Mouse (Mus musculus): ENCODE measurements around the gene Bicc1. TPM values are rescaled to one million over a fixed set of nuclear protein-coding genes. Genes with fewer than 3 reads are reported as not detected.

The Bicc1 gene
- polyA plus RNA-seq, 1 experiment from 2014 or later = 6.4 TPM

- no peaks in the 10 kb centered on the region for H3K27me3 ChIP-seq (replicated peaks; ENCODE audit: control insufficient read depth, insufficient read depth, low read length)
- no peak overlapping the region for H3K4me3 ChIP-seq (ENCODE audit: low read depth, low read length)
- no peak overlapping the region for H3K9ac ChIP-seq (ENCODE audit: low read depth, low read length)
- H3K4me1 ChIP-seq (replicated peaks; ENCODE audit: control insufficient read depth, insufficient read depth, low read length) = no peaks in the 10 kb centered on the region
- no peak for TF ChIP-seq CTCF (IDR thresholded peaks at IDR 0.05; ENCODE audit: low read depth)
- ATAC-seq = no peak
- H3K36me3 ChIP-seq (ENCODE audit: control insufficient read depth, insufficient read depth) = no peaks in the 10 kb centered on the region
- 84% methylated on average over 5 of the region's 5 CpGs for WGBS
- no peak overlapping the region for H3K27ac ChIP-seq (ENCODE audit: low read depth, low read length)
- H3K4me2 ChIP-seq (replicated peaks; ENCODE audit: low read depth) = no peak overlapping the region
- H3K9me3 ChIP-seq (ENCODE audit: control insufficient read depth) = no peaks in the 10 kb centered on the region
These were observed 11.3 kb upstream of the Bicc1 start for GRCm38 (mm10) chr10:71170771-71171170.

DNA sequence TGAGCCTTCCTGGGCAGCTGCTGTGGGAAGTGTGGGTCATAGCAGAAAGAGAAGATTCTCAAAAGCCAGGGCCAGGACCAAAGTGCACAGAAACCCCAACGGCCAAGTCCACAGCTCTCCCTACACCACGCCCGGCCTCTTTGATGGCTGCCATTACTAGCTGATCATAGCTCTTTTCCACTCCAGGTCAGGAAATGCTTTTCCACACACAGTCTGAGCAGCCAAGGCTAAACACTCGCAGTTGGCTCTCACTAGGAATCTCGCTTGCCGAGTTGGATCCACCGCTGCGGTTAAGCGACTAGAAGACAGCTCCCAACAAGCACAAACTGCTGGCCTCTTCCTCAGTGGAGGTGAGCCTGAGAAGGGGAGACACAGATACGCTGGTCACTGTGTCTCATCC is 10.3 kb upstream of the Bicc1 start:
- Histone ChIP-seq H3K9me3 (ENCODE audit: control insufficient read depth) (no peaks in the 10 kb centered on the region), H3K4me3 (ENCODE audit: low read depth, low read length) (no peak overlapping the region), H3K4me2 (replicated peaks; ENCODE audit: low read depth) (no peak overlapping the region), H3K27ac (ENCODE audit: low read depth, low read length) (no peak overlapping the region), H3K9ac (ENCODE audit: low read depth, low read length) (no peak overlapping the region), H3K4me1 (replicated peaks; ENCODE audit: control insufficient read depth, insufficient read depth, low read length) (no peaks in the 10 kb centered on the region), H3K36me3 (ENCODE audit: control insufficient read depth, insufficient read depth) (no peaks in the 10 kb centered on the region), H3K27me3 (replicated peaks; ENCODE audit: control insufficient read depth, insufficient read depth, low read length) (no peaks in the 10 kb centered on the region)
- 77% methylated on average over 10 of the region's 10 CpGs for WGBS
- no peak for TF ChIP-seq CTCF (IDR thresholded peaks at IDR 0.05; ENCODE audit: low read depth)
- no peak for ATAC-seq

DNA sequence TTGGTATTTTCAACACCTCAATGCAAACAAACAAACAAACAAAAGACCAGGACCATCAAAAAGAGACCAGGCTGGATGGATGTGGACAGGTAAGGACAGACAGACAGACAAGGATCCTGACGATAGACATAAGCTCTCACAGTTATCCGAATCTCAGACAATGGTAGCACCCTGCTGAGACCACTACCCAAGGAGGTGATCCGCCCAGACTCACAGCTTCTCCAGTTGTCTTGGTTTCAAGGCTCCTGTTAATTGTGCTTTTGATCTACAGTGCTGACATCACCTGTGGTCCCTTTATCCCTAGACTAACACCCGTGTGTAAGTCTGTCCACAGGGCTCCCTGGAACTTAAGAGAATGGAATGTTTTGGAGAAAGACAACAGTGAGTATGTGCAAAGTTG is 9.7 kb upstream of the Bicc1 start:
- Histone ChIP-seq H3K27ac (ENCODE audit: low read depth, low read length) (no peak overlapping the region), H3K4me2 (replicated peaks; ENCODE audit: low read depth) (no peak overlapping the region), H3K27me3 (replicated peaks; ENCODE audit: control insufficient read depth, insufficient read depth, low read length) (no peaks in the 10 kb centered on the region), H3K4me3 (ENCODE audit: low read depth, low read length) (no peak overlapping the region), H3K4me1 (replicated peaks; ENCODE audit: control insufficient read depth, insufficient read depth, low read length) (no peaks in the 10 kb centered on the region), H3K9ac (ENCODE audit: low read depth, low read length) (no peak overlapping the region), H3K36me3 (ENCODE audit: control insufficient read depth, insufficient read depth) (no peaks in the 10 kb centered on the region), H3K9me3 (ENCODE audit: control insufficient read depth) (no peaks in the 10 kb centered on the region)
- WGBS = 66% methylated on average over 4 of the region's 4 CpGs
- ATAC-seq = no peak
- TF ChIP-seq CTCF (IDR thresholded peaks at IDR 0.05; ENCODE audit: low read depth) = no peak

DNA sequence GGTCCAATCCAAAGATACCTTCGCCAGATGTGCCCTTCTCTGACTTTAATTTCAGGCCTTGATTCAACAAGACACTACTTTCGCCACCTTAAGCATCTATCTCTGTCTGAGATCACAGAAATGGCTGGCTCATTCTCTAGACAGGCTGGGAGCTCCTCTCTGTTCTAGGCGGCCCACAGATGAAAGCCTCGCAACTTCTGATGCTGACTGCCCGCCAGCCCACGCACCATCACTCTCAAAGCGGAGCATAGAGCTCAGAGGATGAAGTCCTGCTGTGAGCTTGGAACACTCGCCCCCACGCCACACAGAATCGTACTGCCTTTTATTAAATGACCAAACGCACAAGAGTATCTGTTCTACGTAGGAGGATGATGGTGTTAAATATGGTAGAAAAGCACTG is 949 bp upstream of the Bicc1 start:
- no peak for ATAC-seq
- no peak overlapping the region for H3K27ac ChIP-seq (ENCODE audit: low read depth, low read length)
- H3K36me3 ChIP-seq (ENCODE audit: control insufficient read depth, insufficient read depth) = no peaks in the 10 kb centered on the region
- no peak for TF ChIP-seq CTCF (IDR thresholded peaks at IDR 0.05; ENCODE audit: low read depth)
- H3K9me3 ChIP-seq (ENCODE audit: control insufficient read depth) = no peaks in the 10 kb centered on the region
- H3K4me1 ChIP-seq (replicated peaks; ENCODE audit: control insufficient read depth, insufficient read depth, low read length) = no peaks in the 10 kb centered on the region
- WGBS = 94% methylated on average over 12 of the region's 12 CpGs
- H3K4me3 ChIP-seq (ENCODE audit: low read depth, low read length) = no peak overlapping the region
- H3K4me2 ChIP-seq (replicated peaks; ENCODE audit: low read depth) = no peak overlapping the region
- peaks cover 20% of the 10 kb centered on the region for H3K27me3 ChIP-seq (replicated peaks; ENCODE audit: control insufficient read depth, insufficient read depth, low read length)
- H3K9ac ChIP-seq (ENCODE audit: low read depth, low read length) = no peak overlapping the region

DNA sequence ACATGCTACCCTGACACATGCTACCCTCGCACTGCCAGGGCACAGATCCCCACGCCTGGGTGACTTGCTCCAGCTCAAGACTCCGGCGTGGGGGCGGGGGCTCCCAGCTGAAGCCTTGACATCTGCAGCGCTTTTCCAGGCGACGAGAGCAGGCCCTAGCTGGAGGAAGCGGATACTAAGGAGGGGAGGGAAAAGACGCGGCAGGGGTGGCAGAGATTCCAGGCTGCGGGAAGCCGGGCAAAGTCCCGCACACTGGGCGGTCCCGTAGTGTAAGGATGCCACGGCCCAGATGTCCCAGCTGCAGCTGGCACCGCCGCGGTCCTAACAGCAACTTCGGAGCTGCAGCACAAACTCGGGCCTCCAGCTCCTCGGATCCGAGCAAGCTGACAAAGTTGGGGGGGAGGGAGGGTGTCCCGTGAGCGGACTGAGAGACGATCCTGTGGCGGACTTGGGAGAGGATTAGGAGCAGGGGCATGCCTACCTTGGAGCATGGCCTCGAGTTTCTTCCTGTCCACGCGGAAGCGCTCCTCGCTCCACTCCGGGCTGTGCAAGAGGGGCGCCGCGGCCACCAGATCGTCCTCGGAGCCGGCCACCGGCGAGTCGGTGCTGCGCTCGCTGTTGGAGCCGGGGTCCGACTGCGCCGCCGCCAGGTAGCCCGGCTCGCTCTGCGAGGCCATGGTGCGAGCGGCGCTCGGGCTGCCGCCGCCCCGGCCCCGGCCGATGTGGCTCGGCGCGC is 392 bp downstream of the Bicc1 start:
- no peaks in the 10 kb centered on the region for H3K9me3 ChIP-seq (ENCODE audit: control insufficient read depth)
- under 1% methylated on average over 52 of the region's 65 CpGs for WGBS
- ATAC-seq = peak; percentile 49

DNA sequence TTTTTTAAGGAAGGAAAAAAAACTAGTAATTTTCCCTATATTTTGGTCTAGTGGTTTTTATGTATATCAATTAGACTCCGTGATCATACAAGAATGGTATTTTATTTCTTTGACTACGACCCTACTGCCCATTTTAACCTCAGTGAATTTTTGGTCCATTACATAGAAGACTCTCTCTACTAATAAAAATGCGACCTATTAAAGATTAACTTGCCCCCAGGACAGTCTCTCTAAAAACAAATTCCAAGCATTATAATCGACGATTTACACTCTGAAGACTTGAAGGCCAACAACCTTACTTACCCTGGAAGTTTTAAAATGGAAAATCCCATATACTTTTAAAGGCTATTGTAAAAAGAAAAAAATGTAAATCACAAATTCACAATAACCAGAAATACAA is 2.9 kb downstream of the Bicc1 start:
- 65% methylated on average over 5 of the region's 5 CpGs for WGBS
- no peaks in the 10 kb centered on the region for H3K36me3 ChIP-seq (ENCODE audit: control insufficient read depth, insufficient read depth)
- no peaks in the 10 kb centered on the region for H3K4me1 ChIP-seq (replicated peaks; ENCODE audit: control insufficient read depth, insufficient read depth, low read length)
- H3K9ac ChIP-seq (ENCODE audit: low read depth, low read length) = no peak overlapping the region
- no peak overlapping the region for H3K4me3 ChIP-seq (ENCODE audit: low read depth, low read length)
- ATAC-seq = no peak
- H3K27ac ChIP-seq (ENCODE audit: low read depth, low read length) = no peak overlapping the region
- no peak for TF ChIP-seq CTCF (IDR thresholded peaks at IDR 0.05; ENCODE audit: low read depth)
- no peak overlapping the region for H3K4me2 ChIP-seq (replicated peaks; ENCODE audit: low read depth)
- H3K9me3 ChIP-seq (ENCODE audit: control insufficient read depth) = no peaks in the 10 kb centered on the region
- H3K27me3 ChIP-seq (replicated peaks; ENCODE audit: control insufficient read depth, insufficient read depth, low read length) = peaks cover 20% of the 10 kb centered on the region

More for the DNA sequence above, 392 bp downstream of the Bicc1 start:
- Histone ChIP-seq H3K27me3 (replicated peaks; ENCODE audit: control insufficient read depth, insufficient read depth, low read length) (peaks cover 20% of the 10 kb centered on the region), H3K9ac (ENCODE audit: low read depth, low read length) (peak overlapping the region; percentile 61), H3K4me2 (replicated peaks; ENCODE audit: low read depth) (peak overlapping the region; percentile 81), H3K27ac (ENCODE audit: low read depth, low read length) (peak overlapping the region; percentile 57), H3K4me3 (ENCODE audit: low read depth, low read length) (peak overlapping the region; percentile 55), H3K36me3 (ENCODE audit: control insufficient read depth, insufficient read depth) (no peaks in the 10 kb centered on the region), H3K4me1 (replicated peaks; ENCODE audit: control insufficient read depth, insufficient read depth, low read length) (no peaks in the 10 kb centered on the region)
- TF ChIP-seq CTCF (IDR thresholded peaks at IDR 0.05; ENCODE audit: low read depth) = peak; percentile 20; the same call in 1 of the 2 replicates

All from intestine, postnatal 0 days (tissue).